Mouse (Mus musculus): Measurements from ENCODE around the gene Rbfox1. TPM values are rescaled to one million over a fixed set of nuclear protein-coding genes. Genes with fewer than 3 reads are reported as not detected.
A peak's percentile ranks its signal among the peaks of the same experiment; 100 is the strongest.

Rbfox1 gene
- polyA plus RNA-seq, 1 experiment from 2014 or later = 3.3 TPM

- no peaks in the 10 kb centered on the region for H3K27me3 ChIP-seq (ENCODE audit: insufficient read depth, low read length)
- H3K9ac ChIP-seq (ENCODE audit: low read depth, low read length) = no peak overlapping the region
- DNase-seq (ENCODE audit: low spot score) = no peak
- H3K4me2 ChIP-seq (ENCODE audit: low read length) = no peak overlapping the region
- H3K4me3 ChIP-seq (replicated peaks; ENCODE audit: low read depth, low read length) = no peak overlapping the region
- no peaks in the 10 kb centered on the region for H3K9me3 ChIP-seq (replicated peaks; ENCODE audit: low read length)
- WGBS = 63% methylated on average over 1 of the region's 1 CpGs
- no peaks in the 10 kb centered on the region for H3K36me3 ChIP-seq (ENCODE audit: insufficient read depth, low read length)
- no peak for ATAC-seq (replicated peaks; ENCODE audit: low FRiP score, low read depth)
- no peaks in the 10 kb centered on the region for H3K4me1 ChIP-seq (replicated peaks; ENCODE audit: insufficient read depth, low read length)
- H3K27ac ChIP-seq = no peak overlapping the region
- TF ChIP-seq CTCF (IDR thresholded peaks at IDR 0.05; ENCODE audit: low read depth) = no peak
Observed at GRCm38 (mm10) chr16:6821741-6822140, 936.6 kb downstream of the Rbfox1 start.

- no peak for TF ChIP-seq CTCF (IDR thresholded peaks at IDR 0.05; ENCODE audit: low read depth)
- WGBS = 79% methylated on average over 6 of the region's 6 CpGs
- Histone ChIP-seq H3K27me3 (ENCODE audit: insufficient read depth, low read length) (no peaks in the 10 kb centered on the region), H3K36me3 (ENCODE audit: insufficient read depth, low read length) (no peaks in the 10 kb centered on the region), H3K9ac (ENCODE audit: low read depth, low read length) (no peak overlapping the region), H3K4me2 (ENCODE audit: low read length) (no peak overlapping the region), H3K9me3 (replicated peaks; ENCODE audit: low read length) (no peaks in the 10 kb centered on the region), H3K27ac (no peak overlapping the region), H3K4me3 (replicated peaks; ENCODE audit: low read depth, low read length) (no peak overlapping the region), H3K4me1 (replicated peaks; ENCODE audit: insufficient read depth, low read length) (no peaks in the 10 kb centered on the region)
- DNase-seq (ENCODE audit: low spot score) (no peak), ATAC-seq (replicated peaks; ENCODE audit: low FRiP score, low read depth) (no peak)
Observed at GRCm38 (mm10) chr16:6829892-6830524, 944.9 kb downstream of the Rbfox1 start.

- no peak overlapping the region for H3K27ac ChIP-seq
- no peak for TF ChIP-seq CTCF (IDR thresholded peaks at IDR 0.05; ENCODE audit: low read depth)
- H3K9ac ChIP-seq (ENCODE audit: low read depth, low read length) = no peak overlapping the region
- no peaks in the 10 kb centered on the region for H3K9me3 ChIP-seq (replicated peaks; ENCODE audit: low read length)
- H3K4me1 ChIP-seq (replicated peaks; ENCODE audit: insufficient read depth, low read length) = no peaks in the 10 kb centered on the region
- H3K4me3 ChIP-seq (replicated peaks; ENCODE audit: low read depth, low read length) = no peak overlapping the region
- H3K36me3 ChIP-seq (ENCODE audit: insufficient read depth, low read length) = no peaks in the 10 kb centered on the region
- no peaks in the 10 kb centered on the region for H3K27me3 ChIP-seq (ENCODE audit: insufficient read depth, low read length)
- no peak for DNase-seq (ENCODE audit: low spot score)
- no peak for ATAC-seq (replicated peaks; ENCODE audit: low FRiP score, low read depth)
- no peak overlapping the region for H3K4me2 ChIP-seq (ENCODE audit: low read length)
Observed at GRCm38 (mm10) chr16:6833486-6833885, 948.3 kb downstream of the Rbfox1 start.

- no peak overlapping the region for H3K9ac ChIP-seq (ENCODE audit: low read depth, low read length)
- no peaks in the 10 kb centered on the region for H3K27me3 ChIP-seq (ENCODE audit: insufficient read depth, low read length)
- no peak overlapping the region for H3K27ac ChIP-seq
- no peak for TF ChIP-seq CTCF (IDR thresholded peaks at IDR 0.05; ENCODE audit: low read depth)
- no peak for ATAC-seq (replicated peaks; ENCODE audit: low FRiP score, low read depth)
- H3K4me3 ChIP-seq (replicated peaks; ENCODE audit: low read depth, low read length) = no peak overlapping the region
- H3K36me3 ChIP-seq (ENCODE audit: insufficient read depth, low read length) = no peaks in the 10 kb centered on the region
- peak; percentile 40 for DNase-seq (ENCODE audit: low spot score)
- H3K4me2 ChIP-seq (ENCODE audit: low read length) = no peak overlapping the region
- WGBS = 15% methylated on average over 5 of the region's 5 CpGs
- no peaks in the 10 kb centered on the region for H3K4me1 ChIP-seq (replicated peaks; ENCODE audit: insufficient read depth, low read length)
- H3K9me3 ChIP-seq (replicated peaks; ENCODE audit: low read length) = no peaks in the 10 kb centered on the region
Observed at GRCm38 (mm10) chr16:6835051-6835450, 949.9 kb downstream of the Rbfox1 start.

- Histone ChIP-seq H3K9ac (ENCODE audit: low read depth, low read length) (no peak overlapping the region), H3K4me2 (ENCODE audit: low read length) (no peak overlapping the region), H3K4me1 (replicated peaks; ENCODE audit: insufficient read depth, low read length) (0 out of 2 replicates have a peak, but pooled peaks cover 3% of the 10 kb centered on the region), H3K27ac (no peak overlapping the region), H3K27me3 (ENCODE audit: insufficient read depth, low read length) (no peaks in the 10 kb centered on the region), H3K4me3 (replicated peaks; ENCODE audit: low read depth, low read length) (no peak overlapping the region), H3K9me3 (replicated peaks; ENCODE audit: low read length) (no peaks in the 10 kb centered on the region), H3K36me3 (ENCODE audit: insufficient read depth, low read length) (no peaks in the 10 kb centered on the region)
- DNase-seq (ENCODE audit: low spot score) = peak; percentile 96
- peak; percentile 86 for TF ChIP-seq CTCF (IDR thresholded peaks at IDR 0.05; ENCODE audit: low read depth)
- ATAC-seq (replicated peaks; ENCODE audit: low FRiP score, low read depth) = peak; percentile 82
- WGBS = 31% methylated on average over 15 of the region's 15 CpGs
Observed at GRCm38 (mm10) chr16:6839299-6839995, 954.3 kb downstream of the Rbfox1 start.

GRCm38 (mm10) chr16:6840007-6840406, 954.9 kb downstream of the Rbfox1 start:
- 61% methylated on average over 3 of the region's 3 CpGs for WGBS
- no peak overlapping the region for H3K4me3 ChIP-seq (replicated peaks; ENCODE audit: low read depth, low read length)
- H3K27me3 ChIP-seq (ENCODE audit: insufficient read depth, low read length) = no peaks in the 10 kb centered on the region
- H3K27ac ChIP-seq = no peak overlapping the region
- H3K4me1 ChIP-seq (replicated peaks; ENCODE audit: insufficient read depth, low read length) = 0 out of 2 replicates have a peak, but pooled peaks cover 3% of the 10 kb centered on the region
- no peak overlapping the region for H3K4me2 ChIP-seq (ENCODE audit: low read length)
- no peaks in the 10 kb centered on the region for H3K9me3 ChIP-seq (replicated peaks; ENCODE audit: low read length)
- ATAC-seq (replicated peaks; ENCODE audit: low FRiP score, low read depth) (no peak), DNase-seq (ENCODE audit: low spot score) (peak; percentile 16)
- H3K9ac ChIP-seq (ENCODE audit: low read depth, low read length) = no peak overlapping the region
- no peak for TF ChIP-seq CTCF (IDR thresholded peaks at IDR 0.05; ENCODE audit: low read depth)
- no peaks in the 10 kb centered on the region for H3K36me3 ChIP-seq (ENCODE audit: insufficient read depth, low read length)

All from kidney, postnatal 0 days (tissue).